Mouse (Mus musculus) brain, adult 2 months (tissue): ENCODE data around the gene Sh3pxd2a.

Experiments
- DNase-seq: peaks from one replicate; pipeline ENCODE4 v3.0.0; 2011; ENCODE audit warnings: low read depth, low spot score

The Sh3pxd2a gene

DNA sequence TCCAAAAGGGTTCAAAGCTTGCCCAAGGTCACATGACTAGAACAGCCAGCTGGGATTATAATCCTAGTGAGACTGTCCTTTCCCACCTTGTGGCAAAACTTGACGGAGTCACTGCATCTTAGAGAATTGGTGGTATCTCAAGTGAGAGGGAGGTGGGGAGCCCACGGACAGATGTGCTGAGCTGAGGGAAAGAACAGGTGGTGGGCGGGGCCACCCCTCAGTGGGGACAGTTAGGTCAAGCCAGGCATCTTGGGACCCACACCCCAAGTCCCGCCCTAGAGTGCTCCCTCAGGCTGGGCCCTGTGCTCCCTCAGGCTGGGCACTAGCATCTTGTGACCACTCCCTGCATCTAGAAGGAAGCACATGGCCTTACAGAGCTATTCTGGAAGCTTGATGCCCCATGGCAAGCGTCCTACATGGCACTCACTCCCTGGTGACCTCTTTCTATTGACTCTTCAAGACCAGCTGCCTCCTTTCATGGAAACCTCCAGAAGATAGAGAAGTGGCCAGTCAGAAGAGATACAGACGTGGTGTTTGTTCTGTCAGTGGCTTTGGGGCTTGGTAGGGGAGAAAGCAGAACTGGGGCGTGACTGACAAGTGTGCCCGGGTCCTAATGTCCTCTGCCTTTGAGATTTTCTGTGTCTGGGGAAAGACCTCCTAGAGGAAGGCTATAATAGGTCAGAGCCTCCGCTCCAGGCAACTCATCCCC, 24.3 kb downstream of the Sh3pxd2a start:
- no peak for DNase-seq

- no peak for DNase-seq
Measured at GRCm38 (mm10) chr19:47438445-47438844, 25.8 kb downstream of the Sh3pxd2a start.

DNA sequence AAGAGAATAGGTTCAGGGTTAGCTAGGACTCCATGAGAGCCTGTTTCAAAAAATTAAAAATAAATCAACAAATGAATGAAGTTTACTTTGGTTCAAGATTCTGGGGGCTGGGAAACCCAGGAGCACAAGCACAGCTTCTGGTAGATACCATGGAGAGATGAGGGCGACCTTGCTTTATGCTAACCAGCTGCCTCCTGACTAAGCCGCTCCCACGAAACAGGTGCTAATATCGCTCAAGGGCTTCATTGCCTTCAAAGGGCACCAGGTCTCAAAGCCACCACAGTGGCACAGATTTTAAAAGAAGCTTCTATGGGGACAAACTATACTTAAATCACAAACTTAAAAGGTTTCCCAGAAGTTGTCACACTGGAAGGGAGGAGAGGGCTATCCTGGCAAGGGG, 27.2 kb downstream of the Sh3pxd2a start:
- DNase-seq: no peak

GRCm38 (mm10) chr19:47436236-47436635, 28.0 kb downstream of the Sh3pxd2a start:
- DNase-seq: no peak

DNA sequence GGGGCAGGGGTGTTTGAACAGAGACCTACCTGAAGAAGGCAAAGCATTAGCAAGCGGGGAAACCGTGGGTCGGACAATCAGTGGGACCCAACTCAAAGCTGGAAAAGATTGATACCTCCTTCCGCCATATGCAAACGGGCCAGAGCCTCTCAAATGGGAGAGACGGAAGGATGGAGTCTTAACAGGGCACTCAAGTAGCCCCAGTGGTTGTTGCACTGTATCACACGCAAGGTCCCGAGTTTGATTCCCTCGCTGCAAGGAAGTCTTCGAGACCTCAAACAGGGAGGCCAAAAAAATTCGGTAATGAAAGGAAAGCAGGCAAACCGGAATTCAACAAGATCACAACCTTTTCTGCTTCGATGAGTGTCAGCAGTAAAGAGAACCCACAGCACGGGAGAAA, 29.5 kb downstream of the Sh3pxd2a start:
- no peak for DNase-seq

DNA sequence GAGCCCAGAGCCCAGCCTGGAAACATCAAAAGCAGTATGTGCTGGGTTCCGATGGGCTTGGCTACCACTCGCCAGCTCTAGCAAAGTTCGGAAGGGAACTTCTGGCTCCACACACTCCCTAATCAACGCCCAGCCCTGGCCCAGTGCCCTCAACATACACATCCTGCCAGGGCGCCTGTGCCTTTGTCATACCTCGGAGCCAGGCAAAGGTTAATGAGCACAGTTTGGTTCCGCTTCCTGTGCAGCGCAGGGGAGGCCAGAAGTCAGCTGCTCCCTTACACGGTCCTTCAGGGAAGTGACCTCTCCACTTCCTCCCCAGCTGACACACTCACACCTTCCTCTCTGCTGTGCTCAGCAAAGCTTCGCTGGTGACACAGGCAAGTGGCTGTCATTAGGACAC, 31.9 kb downstream of the Sh3pxd2a start:
- DNase-seq: peak; percentile 37

GRCm38 (mm10) chr19:47431189-47431931, 32.8 kb downstream of the Sh3pxd2a start:
- no peak for DNase-seq

GRCm38 (mm10) chr19:47430160-47430559, 34.0 kb downstream of the Sh3pxd2a start:
- DNase-seq: no peak

DNA sequence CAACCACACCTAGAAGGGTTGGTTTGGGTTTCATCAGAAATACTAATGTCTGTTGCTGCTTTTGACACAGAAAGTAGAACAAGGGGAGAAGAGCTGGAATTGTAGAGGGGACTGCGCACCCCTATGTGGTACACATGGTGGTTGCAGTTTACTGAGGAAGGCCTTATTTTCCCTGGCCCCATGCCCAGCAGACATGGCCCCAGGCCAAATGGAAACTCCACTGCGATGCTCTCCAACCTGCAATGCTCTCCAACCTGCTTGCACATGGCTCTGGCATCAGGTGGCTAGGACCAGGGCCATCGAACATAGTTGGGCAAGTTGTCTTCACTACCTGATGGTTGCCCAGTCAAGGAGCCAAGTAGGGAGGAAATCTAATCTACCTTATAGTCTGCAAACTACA, 35.0 kb downstream of the Sh3pxd2a start:
- DNase-seq: no peak

DNA sequence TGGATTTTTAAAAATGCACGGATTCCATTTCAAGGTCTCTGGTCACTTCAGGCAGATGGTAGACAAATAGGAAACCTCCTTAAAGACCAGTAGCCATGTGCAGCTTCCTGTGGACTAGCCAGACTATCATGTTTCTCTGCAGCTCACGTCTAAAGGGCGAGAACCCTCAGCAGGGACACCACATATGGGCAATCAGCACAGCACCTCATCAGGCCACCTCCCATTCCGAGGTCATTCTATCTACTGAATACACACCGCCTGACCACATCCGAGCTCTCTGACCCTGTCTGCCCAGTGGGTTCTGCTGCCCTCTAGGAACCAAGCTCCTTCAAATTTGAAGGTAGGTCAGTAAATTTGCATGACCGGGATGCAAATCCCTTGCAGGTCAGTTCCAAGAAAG, 35.4 kb downstream of the Sh3pxd2a start:
- DNase-seq: no peak

DNA sequence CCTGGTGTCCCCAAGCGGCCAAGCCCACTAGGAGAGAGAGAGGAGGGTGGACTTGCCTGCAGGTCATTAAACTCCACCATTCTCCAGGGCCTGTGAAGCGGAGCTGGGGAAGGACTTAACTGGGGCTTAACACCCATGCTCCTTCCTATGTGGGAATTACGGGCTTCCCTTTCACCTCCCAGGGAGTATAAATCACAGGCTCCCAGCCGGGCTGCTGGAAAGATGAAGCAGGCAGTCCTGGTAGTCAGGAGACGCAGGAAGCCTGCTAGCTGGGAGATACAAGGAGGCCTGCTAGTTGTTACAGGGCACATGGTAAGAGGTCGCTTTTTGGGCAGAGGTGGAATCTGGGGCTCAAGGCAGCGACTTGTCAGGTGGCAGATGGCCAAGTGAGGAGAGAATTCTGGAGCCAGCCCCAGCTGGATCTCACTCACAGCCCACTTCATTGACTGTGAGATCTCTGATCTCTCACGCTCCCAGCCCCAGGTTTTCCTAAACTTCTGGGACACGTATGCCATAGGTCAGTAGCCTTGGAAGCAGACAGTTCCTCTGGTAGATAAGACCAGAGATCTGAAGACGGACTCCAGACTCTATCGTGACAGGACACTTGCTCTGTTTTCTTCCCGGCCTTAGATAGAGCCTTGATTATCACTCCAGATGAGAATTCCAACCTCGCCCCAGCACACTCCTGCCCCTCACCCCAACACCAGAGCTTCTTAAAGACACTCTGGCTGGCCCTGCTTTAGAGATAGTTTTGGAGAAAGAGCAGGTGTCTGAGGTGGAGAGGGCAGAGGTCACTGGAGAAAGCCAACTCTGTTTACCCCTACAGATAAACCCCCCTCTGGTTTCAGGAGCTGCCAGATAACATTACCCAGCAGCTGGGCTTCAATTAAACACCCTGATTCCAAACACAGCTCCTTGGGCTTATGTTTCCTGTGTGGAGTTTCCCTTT, 36.1 kb downstream of the Sh3pxd2a start:
- DNase-seq: no peak

DNA sequence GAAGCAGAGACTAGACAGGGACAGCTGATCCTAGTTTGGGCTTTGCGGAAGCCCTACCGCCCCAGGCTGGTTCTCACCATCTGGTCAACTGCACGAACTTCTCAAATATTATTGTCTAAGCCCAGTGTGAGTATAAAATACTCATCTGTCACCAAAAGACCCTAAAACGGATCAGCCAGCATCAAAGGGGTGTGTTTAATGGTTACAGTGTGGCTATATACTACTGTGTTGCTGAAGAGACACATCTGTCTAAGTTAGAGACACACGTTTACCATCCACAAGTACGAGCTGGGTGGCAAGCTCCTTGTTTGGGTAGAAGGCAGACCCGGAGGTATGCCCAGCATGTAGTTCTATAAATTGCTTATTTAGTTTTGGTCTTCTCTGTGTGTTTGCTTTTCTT, 40.6 kb downstream of the Sh3pxd2a start:
- no peak for DNase-seq

DNA sequence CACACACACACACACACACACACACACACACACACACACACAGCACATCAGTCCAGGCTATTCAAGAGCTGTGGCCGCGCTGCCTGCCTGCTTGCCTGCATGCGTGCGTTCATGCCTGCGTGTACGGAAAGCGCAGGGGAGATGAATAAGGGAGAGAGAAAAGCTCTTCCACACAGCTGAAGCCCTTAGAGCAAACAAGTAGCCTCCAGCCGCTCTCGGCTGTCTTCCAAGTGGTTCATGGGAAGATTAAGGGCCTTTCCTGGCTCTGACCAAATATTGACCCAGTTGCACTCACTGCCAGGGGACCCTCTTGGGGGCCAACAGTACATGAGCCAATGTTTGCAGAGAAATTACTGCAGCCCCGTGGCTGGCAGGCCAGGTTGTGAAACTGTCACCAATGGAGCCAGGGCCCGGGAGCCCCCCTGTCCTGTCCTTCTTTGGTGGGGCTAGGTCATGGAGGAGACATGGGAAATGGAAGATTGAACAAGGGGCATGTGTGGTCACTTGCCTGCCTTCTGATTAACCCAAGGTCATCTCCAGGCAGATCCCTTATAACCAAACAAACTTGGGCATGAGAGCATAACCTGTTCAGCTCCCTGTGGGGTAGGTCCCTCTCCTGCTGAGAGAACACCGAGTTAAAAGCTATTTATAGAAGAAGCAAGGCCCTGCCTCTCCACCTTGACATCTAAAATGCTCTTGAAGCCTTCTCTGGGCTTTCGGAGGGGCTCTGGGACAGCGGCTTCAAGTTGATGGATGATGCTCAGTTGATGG, 42.9 kb downstream of the Sh3pxd2a start:
- DNase-seq: no peak

DNA sequence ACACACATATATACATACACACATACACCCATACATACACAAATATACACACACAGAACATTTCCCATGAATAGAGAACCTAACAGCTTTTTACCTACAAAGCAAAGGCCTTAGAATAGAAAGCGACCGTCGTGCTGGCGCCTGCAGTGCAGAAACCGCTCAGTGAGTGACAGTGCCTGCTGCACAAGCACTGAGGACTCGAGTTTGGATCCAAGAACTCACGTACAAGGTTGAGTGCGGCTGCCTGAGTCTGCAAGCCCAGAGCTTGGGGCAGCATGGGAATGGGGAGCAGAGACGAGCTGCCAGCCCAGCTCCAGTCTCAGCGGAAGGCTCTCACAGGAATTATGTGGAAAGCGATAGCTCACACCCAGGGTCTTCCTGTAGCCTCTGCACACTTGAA, 43.7 kb downstream of the Sh3pxd2a start:
- peak; percentile 32 for DNase-seq

DNA sequence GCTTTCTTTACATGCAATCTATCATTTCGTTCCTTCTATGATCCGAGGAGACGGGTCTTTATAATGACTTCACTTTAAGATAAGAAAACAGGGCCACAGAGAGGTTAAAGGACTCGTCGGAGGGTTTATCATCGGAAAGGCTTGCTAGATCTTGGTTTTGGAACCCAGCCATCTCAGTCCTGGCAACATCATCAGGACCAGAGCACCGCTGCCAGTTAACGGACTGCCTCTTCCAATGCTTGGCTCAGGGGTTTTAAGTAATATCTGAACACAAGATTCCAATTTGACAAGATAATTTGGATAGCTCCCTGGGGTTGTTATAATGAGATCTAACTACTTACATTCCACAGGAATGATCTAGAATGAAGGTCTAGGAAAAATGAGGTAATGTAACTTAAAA, 45.0 kb downstream of the Sh3pxd2a start:
- DNase-seq: no peak

DNA sequence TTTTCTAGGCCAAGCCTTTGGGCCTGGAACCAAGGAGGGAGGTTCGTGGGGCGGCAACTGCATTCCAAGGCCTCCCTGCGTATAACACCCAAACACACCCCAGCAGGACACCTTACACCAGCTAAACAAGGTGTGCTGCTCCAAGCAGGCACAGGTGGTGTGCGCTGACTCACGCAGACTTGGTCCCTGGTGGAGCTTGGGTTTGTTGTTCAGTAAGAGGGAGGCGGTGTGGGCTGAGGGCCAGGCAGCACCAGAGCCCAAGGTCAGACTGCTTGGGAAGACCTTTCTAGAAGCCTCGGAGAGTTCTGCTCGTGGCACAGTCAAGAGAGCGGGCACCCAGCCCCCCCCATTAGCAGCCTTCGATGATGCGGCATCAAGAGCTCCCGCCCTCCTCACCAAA, 48.0 kb downstream of the Sh3pxd2a start:
- no peak for DNase-seq

DNA sequence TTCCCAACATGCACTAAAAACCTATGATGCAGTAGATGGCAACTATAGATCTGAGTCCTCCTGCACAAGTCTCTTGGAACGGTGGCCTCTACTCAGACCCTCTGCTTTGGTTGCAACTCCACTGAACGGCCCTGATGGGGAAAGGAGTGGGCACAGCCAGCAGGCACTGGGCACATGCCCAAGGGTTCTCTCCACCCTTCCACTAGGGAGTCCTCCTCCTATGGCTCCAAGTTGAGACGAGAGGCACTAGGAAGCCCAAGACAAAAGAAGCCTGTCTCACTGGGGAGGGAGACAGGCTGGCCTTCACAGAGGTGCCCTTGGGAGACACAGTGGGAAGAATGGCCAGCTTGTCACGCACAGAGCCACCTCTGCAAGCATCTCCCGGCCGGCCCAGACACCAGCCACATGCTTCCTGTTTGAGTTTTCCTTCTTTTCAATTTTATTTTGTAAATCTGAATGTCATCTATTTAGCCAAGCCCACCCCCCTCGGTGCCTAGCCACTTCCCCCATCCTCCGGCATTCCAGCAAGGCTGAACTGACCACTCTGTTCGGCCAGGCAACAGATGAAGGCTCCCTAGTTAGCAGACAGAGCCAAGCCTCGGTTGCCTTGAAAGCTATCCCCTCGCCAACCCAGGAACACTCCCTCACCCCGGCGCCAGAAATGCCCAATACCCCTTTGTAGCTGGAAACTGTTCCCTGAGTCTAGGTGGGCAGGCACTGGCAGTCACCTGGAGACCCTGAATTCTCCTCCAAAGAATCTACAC, 49.9 kb downstream of the Sh3pxd2a start:
- no peak for DNase-seq

DNA sequence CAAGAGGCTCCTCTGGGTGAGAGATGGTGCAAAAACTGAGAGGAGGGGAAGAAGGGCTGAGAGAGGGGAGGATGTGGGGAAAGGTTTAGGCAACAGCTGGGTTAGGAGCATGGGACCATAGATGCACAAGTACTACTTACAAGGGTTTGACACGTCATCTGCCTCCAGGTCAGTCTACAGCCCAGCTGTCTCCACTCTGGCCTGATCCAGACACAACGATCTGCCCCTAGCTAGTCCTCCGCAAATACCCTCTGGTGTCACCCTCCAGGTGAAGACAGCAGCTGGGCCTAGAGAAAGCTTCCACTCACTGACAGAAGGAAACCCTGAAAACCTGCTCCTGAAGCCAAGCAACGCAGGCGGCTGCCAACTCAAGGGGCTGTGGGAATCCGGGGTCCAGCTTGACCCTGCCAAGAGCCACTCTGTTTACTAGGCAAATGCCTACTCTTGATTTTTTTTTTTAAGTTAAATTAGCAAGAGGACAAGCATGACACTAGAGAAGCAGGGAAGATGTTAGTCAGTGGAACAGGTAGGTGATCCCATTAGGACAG, 50.7 kb downstream of the Sh3pxd2a start:
- DNase-seq: no peak

GRCm38 (mm10) chr19:47412566-47413248, 51.5 kb downstream of the Sh3pxd2a start:
- no peak for DNase-seq

DNA sequence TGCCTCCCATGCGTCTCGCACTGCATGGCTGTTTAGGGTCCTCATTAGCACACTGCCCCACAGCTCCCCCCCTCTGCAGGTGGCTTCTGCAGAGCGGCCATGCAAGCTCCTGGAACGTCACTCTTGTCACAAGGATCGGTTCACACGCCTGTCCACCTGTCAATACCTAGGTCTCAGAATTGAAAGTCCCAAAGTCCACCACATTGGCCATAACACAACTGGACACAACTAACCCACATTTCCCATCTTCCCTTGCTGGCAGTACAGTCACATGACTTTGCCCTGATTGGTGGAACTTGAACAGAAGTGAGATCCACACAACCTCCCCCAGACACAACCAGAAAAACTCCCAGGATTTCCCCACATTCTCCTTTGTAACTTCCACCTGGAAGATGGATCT, 53.9 kb downstream of the Sh3pxd2a start:
- DNase-seq: no peak
